Mouse (Mus musculus) c-Kit-negative CD71-positive TER-119-positive erythroid progenitor cells, embryonic 14.5 days (primary cell): ENCODE data around the gene Atp8a2.
"Not testable (repeated sequence)": the region's sequence is repeated elsewhere in the genome, so short reads cannot be mapped to it uniquely, and the experiment has no call there.

Experiments used
- DNase-seq: peaks from one replicate; pipeline ENCODE4 v3.0.0-alpha.2; 2013; ENCODE audit warnings: low read depth, low spot score

Atp8a2 gene

GRCm38 (mm10) chr14:59646826-59647697, 549.9 kb downstream of the Atp8a2 start:
- DNase-seq: no peak

GRCm38 (mm10) chr14:59644896-59645295, 552.1 kb downstream of the Atp8a2 start:
- DNase-seq: no peak

- no peak for DNase-seq
These were observed 552.8 kb downstream of the Atp8a2 start for GRCm38 (mm10) chr14:59644166-59644565.

- DNase-seq: no peak
These were observed 553.4 kb downstream of the Atp8a2 start for GRCm38 (mm10) chr14:59643582-59643981.

GRCm38 (mm10) chr14:59641856-59642255, 555.1 kb downstream of the Atp8a2 start:
- DNase-seq: no peak

- DNase-seq: no peak
These were observed 557.9 kb downstream of the Atp8a2 start for GRCm38 (mm10) chr14:59638906-59639703.

GRCm38 (mm10) chr14:59633988-59634387, 563.0 kb downstream of the Atp8a2 start:
- no peak for DNase-seq

- DNase-seq: no peak
These were observed 563.6 kb downstream of the Atp8a2 start for GRCm38 (mm10) chr14:59633295-59633898.

GRCm38 (mm10) chr14:59632067-59632466, 564.9 kb downstream of the Atp8a2 start:
- DNase-seq: no peak

GRCm38 (mm10) chr14:59630096-59630495, 566.9 kb downstream of the Atp8a2 start:
- DNase-seq: no peak

- DNase-seq: no peak
These were observed 567.7 kb downstream of the Atp8a2 start for GRCm38 (mm10) chr14:59629308-59629707.

- DNase-seq: no peak
These were observed 569.2 kb downstream of the Atp8a2 start for GRCm38 (mm10) chr14:59627823-59628222.

- DNase-seq: no peak
These were observed 569.8 kb downstream of the Atp8a2 start for GRCm38 (mm10) chr14:59627142-59627680.

GRCm38 (mm10) chr14:59626711-59627110, 570.3 kb downstream of the Atp8a2 start:
- DNase-seq: no peak

- DNase-seq: no peak
These were observed 571.1 kb downstream of the Atp8a2 start for GRCm38 (mm10) chr14:59625806-59626364.

GRCm38 (mm10) chr14:59625158-59625805, 571.7 kb downstream of the Atp8a2 start, which contains the start of gene Shisa2:
Gene Shisa2 (plus strand): TSS chr14:59625308.
- DNase-seq: no peak

GRCm38 (mm10) chr14:59624326-59624885, 572.6 kb downstream of the Atp8a2 start:
- no peak for DNase-seq

- DNase-seq: no peak
These were observed 580.2 kb downstream of the Atp8a2 start for GRCm38 (mm10) chr14:59616802-59617201.

- not testable (repeated sequence) for DNase-seq
These were observed 582.8 kb downstream of the Atp8a2 start for GRCm38 (mm10) chr14:59614149-59614548.

- no peak for DNase-seq
These were observed 583.9 kb downstream of the Atp8a2 start for GRCm38 (mm10) chr14:59612920-59613625.
